Mouse (Mus musculus) forebrain, embryonic 12.5 days (tissue): ENCODE results near the gene Prss35. TPM values are rescaled to one million over a fixed set of nuclear protein-coding genes. Genes with fewer than 3 reads are reported as not detected.

Experiments used
- polyA plus RNA-seq: library from polyadenylated mRNA; unstranded; fragments of >200 nt; fragmentation: Nextera tagmentation; extraction: Ambion mirVana; gene quantifications from 2 replicates; pipeline ENCODE4 v1.2.1, GENCODE M21; 2016

The Prss35 gene
- polyA plus RNA-seq, 1 experiment from 2014 or later = 1.7 TPM

Other genes with a start within 250 kb of the Prss35 start
- 36.6 and 41.0 TPM in 2 replicates for gene Pgm3, start 171.8 kb upstream of the Prss35 start, polyA plus RNA-seq
- gene Rwdd2a, start 171.7 kb upstream of the Prss35 start, polyA plus RNA-seq = 4.9 and 6.2 TPM in 2 replicates
- gene Me1, start 47.7 kb upstream of the Prss35 start, polyA plus RNA-seq = 11.4 and 11.6 TPM in 2 replicates
- gene Snap91, start 137.0 kb downstream of the Prss35 start, polyA plus RNA-seq = 28.0 and 28.4 TPM in 2 replicates